Mouse (Mus musculus) MEL (cell line): ENCODE data around the gene Igfn1. TPM values are rescaled to one million over a fixed set of nuclear protein-coding genes. Genes with fewer than 3 reads are reported as not detected.

Source experiments
- DNase-seq: peaks from one replicate; pipeline ENCODE4 v3.0.0; 2011; ENCODE audit warnings: low read depth, low spot score
- H3K27ac ChIP-seq: 2 replicates; pipeline ENCODE4 v1.5.1; 2012; ENCODE audit warnings: low read depth, mild to moderate bottlenecking, control low read depth, low read length, moderate library complexity; ENCODE audit not compliant: control insufficient read depth
- H3K27me3 ChIP-seq, 2 experiments: fragments of 150-350 bp in 1 of 2; sonication (generic) in 1 of 2; 2 replicates each; pipeline ENCODE4 v1.6.1; 2012; ENCODE audit warnings: low read length in 2 of 2, mild to moderate bottlenecking in 2 of 2, improper control_type of control experiment in 1 of 2, moderate library complexity in 1 of 2; ENCODE audit not compliant: insufficient read depth in 2 of 2, control insufficient read depth in 1 of 2
- H3K36me3 ChIP-seq, 2 experiments: 2 replicates each; pipeline ENCODE4 v1.6.1; 2012 to 2014; ENCODE audit warnings: low read length in 2 of 2, improper control_type of control experiment in 1 of 2, inconsistent platforms in 1 of 2, mild to moderate bottlenecking in 1 of 2; ENCODE audit not compliant: insufficient read depth in 2 of 2, control insufficient read depth in 1 of 2
- H3K4me1 ChIP-seq, 2 experiments: fragments of 150-350 bp in 1 of 2; sonication (generic) in 1 of 2; 2 replicates each; pipeline ENCODE4 v1.6.1; 2012; ENCODE audit warnings: low read length in 2 of 2, improper control_type of control experiment in 1 of 2, mild to moderate bottlenecking in 1 of 2; ENCODE audit not compliant: insufficient read depth in 2 of 2, control insufficient read depth in 1 of 2
- H3K4me3 ChIP-seq, 2 experiments: fragments of 150-350 bp in 1 of 2; sonication (generic) in 1 of 2; 2 replicates each; pipeline ENCODE4 v1.5.1; 2012; ENCODE audit warnings: low read depth in 2 of 2, low read length in 2 of 2, mild to moderate bottlenecking in 2 of 2, moderate library complexity in 2 of 2, control low read depth in 1 of 2, improper control_type of control experiment in 1 of 2; ENCODE audit not compliant: control insufficient read depth in 1 of 2, insufficient read depth in 1 of 2
- H3K79me2 ChIP-seq: 2 replicates; pipeline ENCODE4 v1.6.1; 2012; ENCODE audit warnings: mild to moderate bottlenecking, low read length, moderate library complexity; ENCODE audit not compliant: control insufficient read depth, poor library complexity, insufficient read depth
- H3K9ac ChIP-seq: 2 replicates; pipeline ENCODE4 v1.6.1; 2012; ENCODE audit warnings: low read depth, mild to moderate bottlenecking, control low read depth, low read length, moderate library complexity; ENCODE audit not compliant: control insufficient read depth, poor library complexity, severe bottlenecking
- H3K9me3 ChIP-seq: fragments of 150-350 bp; sonication (generic); replicated peaks from 2 replicates; pipeline ENCODE4 v1.6.1; 2012; ENCODE audit warnings: mild to moderate bottlenecking, low read length, improper control_type of control experiment, moderate library complexity; ENCODE audit not compliant: insufficient read depth
- CHD2 ChIP-seq: IDR thresholded peaks from 2 replicates; pipeline ENCODE4 v1.6.1; 2011; ENCODE audit warnings: low read length, improper control_type of control experiment
- CTCF ChIP-seq, 3 experiments: IDR thresholded peaks in 2 of 3; conservative IDR thresholded peaks in 1 of 3; 2 replicates each; pipeline ENCODE4 v1.5.1; 2011 to 2012; ENCODE audit warnings: low read length in 3 of 3, low read depth in 2 of 3, mild to moderate bottlenecking in 2 of 3, improper control_type of control experiment in 1 of 3, inconsistent platforms in 1 of 3, mixed read lengths in 1 of 3, moderate library complexity in 1 of 3; ENCODE audit not compliant: control insufficient read depth in 1 of 3, insufficient read depth in 1 of 3, poor library complexity in 1 of 3, severe bottlenecking in 1 of 3
- EP300 ChIP-seq, 2 experiments: IDR thresholded peaks; 2 replicates each; pipeline ENCODE4 v1.6.1; 2011; ENCODE audit warnings: improper control_type of control experiment in 2 of 2, low read length in 2 of 2, low read depth in 1 of 2, mild to moderate bottlenecking in 1 of 2
- GABPA ChIP-seq: IDR thresholded peaks from 2 replicates; pipeline ENCODE4 v1.6.1; 2012; ENCODE audit warnings: low read depth, mild to moderate bottlenecking, inconsistent platforms, low read length, improper control_type of control experiment, moderate library complexity
- GATA1 ChIP-seq: IDR thresholded peaks from 2 replicates; pipeline ENCODE4 v1.6.1; 2011; ENCODE audit warnings: low read depth, low read length, improper control_type of control experiment
- JUND ChIP-seq: IDR thresholded peaks from 2 replicates; pipeline ENCODE4 v1.6.1; 2011; ENCODE audit warnings: low read depth, mild to moderate bottlenecking, improper control_type of control experiment, low read length
- MYC ChIP-seq: IDR thresholded peaks from 2 replicates; pipeline ENCODE4 v1.6.1; 2011; ENCODE audit warnings: low read depth, mild to moderate bottlenecking, low read length, improper control_type of control experiment, moderate library complexity
- NRF1 ChIP-seq: IDR thresholded peaks from 2 replicates; pipeline ENCODE4 v1.6.1; 2014; ENCODE audit warnings: low read depth, mild to moderate bottlenecking, inconsistent platforms, low read length, improper control_type of control experiment, moderate library complexity; ENCODE audit not compliant: poor library complexity, insufficient read depth, severe bottlenecking
- POLR2AphosphoS5 ChIP-seq: IDR thresholded peaks from 2 replicates; pipeline ENCODE4 v1.6.1; 2012; ENCODE audit warnings: low read depth, borderline replicate concordance, mild to moderate bottlenecking, inconsistent platforms, low read length, moderate library complexity, mixed read lengths
- SMC3 ChIP-seq: IDR thresholded peaks from 2 replicates; pipeline ENCODE4 v1.6.1; 2011; ENCODE audit warnings: low read depth, low read length, improper control_type of control experiment
- polyA plus RNA-seq, 2 experiments: library from polyadenylated mRNA; stranded (reverse) in 1 of 2; unstranded in 1 of 2; fragments of >175 nt in 1 of 2; fragments of >200 nt in 1 of 2; gene quantifications; 2 replicates each; pipeline versions ENCODE4 v1.2.1 to v1.2.4; 2012; ENCODE audit warnings: low replicate concordance in 2 of 2, low read depth in 1 of 2; ENCODE audit not compliant: insufficient read length in 2 of 2, insufficient read depth in 1 of 2, missing spikeins in 1 of 2
- total RNA-seq: library from RNA; depleted of rRNA; stranded (reverse); fragments of 300-350 nt; gene quantifications from 2 replicates; pipeline ENCODE4 v1.2.3, GENCODE M21; 2012; rRNA removed

Igfn1 gene
- total and polyA plus RNA-seq, 3 experiments, result 0.14 to 0.15 TPM; not detected in 1

- no peaks in the 10 kb centered on the region for H3K9me3 ChIP-seq
- no peaks in the 10 kb centered on the region for H3K36me3 ChIP-seq
- no peak for TF ChIP-seq MYC
- no peak for TF ChIP-seq CTCF (IDR thresholded peaks at IDR 0.05 in 2 of 3, conservative IDR thresholded peaks at IDR 0.05 in 1 of 3; ENCODE audit: control insufficient read depth in 1 of 3, insufficient read depth in 1 of 3, low read depth in 2 of 3, low read length in 3 of 3, poor library complexity in 1 of 3, severe bottlenecking in 1 of 3)
- TF ChIP-seq GATA1, result no peak
- no peak for TF ChIP-seq CHD2
- TF ChIP-seq JUND, result no peak
- no peak for TF ChIP-seq POLR2AphosphoS5
- no peak for TF ChIP-seq EP300 (IDR thresholded peaks at IDR 0.05; ENCODE audit: low read depth in 1 of 2, low read length in 2 of 2)
- no peak for TF ChIP-seq SMC3
- no peak for TF ChIP-seq NRF1
- H3K27me3 ChIP-seq, result peaks cover 35 to 37% of the 10 kb centered on the region in 2 experiments
- H3K27ac ChIP-seq, result no peak overlapping the region
- H3K9ac ChIP-seq, result no peak overlapping the region
- H3K4me3 ChIP-seq, result no peak overlapping the region
- H3K79me2 ChIP-seq, result no peaks in the 10 kb centered on the region
- no peaks in the 10 kb centered on the region for H3K4me1 ChIP-seq
- no peak for DNase-seq
Observed at GRCm38 (mm10) chr1:135909381-135909780, 96.8 kb downstream of the Igfn1 start.

GRCm38 (mm10) chr1:135906736-135907135 is 99.4 kb downstream of the Igfn1 start:
- H3K79me2 ChIP-seq, result no peaks in the 10 kb centered on the region
- DNase-seq, result no peak
- H3K4me1 ChIP-seq, result no peaks in the 10 kb centered on the region
- H3K4me3 ChIP-seq, result no peak overlapping the region
- H3K27me3 ChIP-seq, result peaks cover 30 to 31% of the 10 kb centered on the region in 2 experiments
- no peaks in the 10 kb centered on the region for H3K9me3 ChIP-seq
- no peak overlapping the region for H3K27ac ChIP-seq
- H3K36me3 ChIP-seq, result no peaks in the 10 kb centered on the region
- no peak for TF ChIP-seq GABPA
- H3K9ac ChIP-seq, result no peak overlapping the region

Other genes with a start within 250 kb of the Igfn1 start
- gene Phlda3, start 240.2 kb downstream of the Igfn1 start, total RNA-seq, result 5.5 and 7.7 TPM in 2 replicates
- gene Phlda3, start 240.2 kb downstream of the Igfn1 start, polyA plus RNA-seq, result 10 to 100 TPM in 1 of 2 experiments, not detected in 1; 20.0 TPM
- not detected in 2 replicates for gene Tnni1, start 226.9 kb downstream of the Igfn1 start, total RNA-seq
- under 1 TPM in 1 of 2 experiments, not detected in 1; 0.15 TPM for gene Tnni1, start 226.9 kb downstream of the Igfn1 start, polyA plus RNA-seq
- not detected in 2 replicates for gene Lad1, start 187.7 kb downstream of the Igfn1 start, total RNA-seq
- not detected for gene Lad1, start 187.7 kb downstream of the Igfn1 start, polyA plus RNA-seq
- not detected in 2 replicates for gene Tnnt2, start 170.0 kb downstream of the Igfn1 start, total RNA-seq
- not detected for gene Tnnt2, start 170.0 kb downstream of the Igfn1 start, polyA plus RNA-seq
- gene Pkp1, start 87.1 kb downstream of the Igfn1 start, total RNA-seq, result not detected in 2 replicates
- gene Pkp1, start 87.1 kb downstream of the Igfn1 start, polyA plus RNA-seq, result not detected
- gene Tmem9, start 1.8 kb upstream of the Igfn1 start, total RNA-seq, result 35.4 and 52.2 TPM in 2 replicates
- 10 to 100 TPM in 1 of 2 experiments, not detected in 1; 82.9 TPM for gene Tmem9, start 1.8 kb upstream of the Igfn1 start, polyA plus RNA-seq
- not detected in 2 replicates for gene Ascl5, start 44.5 kb upstream of the Igfn1 start, total RNA-seq
- not detected for gene Ascl5, start 44.5 kb upstream of the Igfn1 start, polyA plus RNA-seq
- gene Cacna1s, start 46.4 kb upstream of the Igfn1 start, total RNA-seq, result not detected in 2 replicates
- gene Cacna1s, start 46.4 kb upstream of the Igfn1 start, polyA plus RNA-seq, result not detected
- gene Kif21b, start 125.0 kb upstream of the Igfn1 start, total RNA-seq, result 4.0 and 7.6 TPM in 2 replicates
- gene Kif21b, start 125.0 kb upstream of the Igfn1 start, polyA plus RNA-seq, result 10 to 100 TPM in 1 of 2 experiments, not detected in 1; 34.0 TPM
- not detected in 2 replicates for gene Mroh3, start 206.5 kb upstream of the Igfn1 start, total RNA-seq
- gene Mroh3, start 206.5 kb upstream of the Igfn1 start, polyA plus RNA-seq, result not detected
- 0.12 and 0.13 TPM in 2 replicates for gene Inava, start 227.9 kb upstream of the Igfn1 start, total RNA-seq
- under 1 TPM in 1 of 2 experiments, not detected in 1; 0.65 TPM for gene Inava, start 227.9 kb upstream of the Igfn1 start, polyA plus RNA-seq